Mouse (Mus musculus) liver, embryonic 16.5 days (tissue): ENCODE measurements at regions not wholly inside any gene's neighbourhood (a gene's known extent, or its start where the extent isn't known, plus 50 kb on each side); places are given as distances from the start of the nearest gene placed in this dataset.

ENCODE experiments used
- ATAC-seq: fragments of 200-750 bp; cut with Nextera tagmentation; 2 replicates; pipeline ENCODE4 v1.8.0; 2017; ENCODE audit warnings: low read depth, mild to moderate bottlenecking, moderate number of reproducible peaks, moderate library complexity
- H3K27ac ChIP-seq: fragments of 300-500 bp; sonication (generic); 2 replicates; pipeline ENCODE4 v1.5.1; 2014; ENCODE audit warnings: mild to moderate bottlenecking, low read length
- H3K27me3 ChIP-seq: fragments of 300-500 bp; sonication (generic); 2 replicates; pipeline ENCODE4 v1.6.1; 2014; ENCODE audit warnings: low read depth, low read length, mixed read lengths; ENCODE audit not compliant: control insufficient read depth, insufficient read depth
- H3K36me3 ChIP-seq: fragments of 300-500 bp; sonication (generic); 2 replicates; pipeline ENCODE4 v1.6.1; 2014; ENCODE audit warnings: mild to moderate bottlenecking; ENCODE audit not compliant: control insufficient read depth, insufficient read depth
- H3K4me1 ChIP-seq: fragments of 300-500 bp; sonication (generic); 2 replicates; pipeline ENCODE4 v1.6.1; 2014; ENCODE audit warnings: low read depth, low read length, mixed read lengths; ENCODE audit not compliant: control insufficient read depth
- H3K4me2 ChIP-seq: fragments of 300-500 bp; sonication (generic); 2 replicates; pipeline ENCODE4 v1.6.1; 2014; ENCODE audit warnings: low read depth, low read length, mixed read lengths
- H3K4me3 ChIP-seq: fragments of 300-500 bp; sonication (generic); 2 replicates; pipeline ENCODE4 v1.5.1; 2014; ENCODE audit warnings: low read depth, mild to moderate bottlenecking, low read length
- H3K9ac ChIP-seq: fragments of 300-500 bp; sonication (generic); 2 replicates; pipeline ENCODE4 v1.6.1; 2014; ENCODE audit warnings: low read depth, low read length
- H3K9me3 ChIP-seq: fragments of 300-500 bp; sonication (generic); replicated peaks from 2 replicates; pipeline ENCODE4 v1.6.1; 2016; ENCODE audit warnings: low read length; ENCODE audit not compliant: control insufficient read depth
- WGBS: fragments of 180-500 bp; shearing (Covaris S2); extraction: QIAGEN DNeasy Blood & Tissue Kit; methylation state at CpG from one replicate; pipeline ENCODE4 v1.1.7; 2014; ENCODE audit not compliant: insufficient replicate concordance; 5-methylcytosine and 5-hydroxymethylcytosine counted together

GRCm38 (mm10) chr13:111940275-111940674 is 131.5 kb upstream of the Map3k1 start:
- Histone ChIP-seq H3K9ac (peak overlapping the region; percentile 53), H3K36me3 (no peaks in the 10 kb centered on the region), H3K27ac (peak overlapping the region; percentile 96), H3K4me2 (peak overlapping the region; percentile 52), H3K4me1 (peaks cover 65% of the 10 kb centered on the region), H3K9me3 (no peaks in the 10 kb centered on the region), H3K27me3 (no peaks in the 10 kb centered on the region), H3K4me3 (no peak overlapping the region)
- 62% methylated on average over 4 of the region's 4 CpGs for WGBS
- ATAC-seq, result peak; percentile 40

GRCm38 (mm10) chr13:111940796-111941513 is 132.2 kb upstream of the Map3k1 start:
- Histone ChIP-seq H3K27ac (peak overlapping the region; percentile 96), H3K36me3 (no peaks in the 10 kb centered on the region), H3K4me2 (peak overlapping the region; percentile 52), H3K27me3 (no peaks in the 10 kb centered on the region), H3K4me1 (peaks cover 60% of the 10 kb centered on the region), H3K4me3 (no peak overlapping the region), H3K9me3 (no peaks in the 10 kb centered on the region), H3K9ac (peak overlapping the region; percentile 50)
- ATAC-seq, result peak; percentile 95
- WGBS, result 24% methylated on average over 6 of the region's 6 CpGs

DNA sequence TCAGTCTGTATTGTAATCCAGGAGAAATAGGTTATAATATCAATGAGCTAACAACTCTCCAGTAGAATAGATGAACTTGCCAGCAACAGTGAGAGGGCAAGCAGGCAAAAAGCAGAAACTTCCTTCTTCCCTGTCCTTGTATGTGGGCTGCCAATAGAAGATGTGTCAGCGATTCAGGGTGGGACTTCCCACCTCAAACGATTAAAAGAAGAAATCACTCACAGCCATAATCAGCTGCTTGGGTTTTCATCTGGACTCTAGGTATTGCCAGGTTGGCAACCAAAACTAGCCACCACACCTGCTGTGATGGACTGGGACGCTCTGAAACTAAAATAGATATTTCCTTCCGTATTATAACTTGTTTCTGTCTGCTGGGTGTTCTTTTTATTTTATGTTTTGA is 133.2 kb upstream of the Map3k1 start:
- no peaks in the 10 kb centered on the region for H3K36me3 ChIP-seq
- no peak overlapping the region for H3K4me2 ChIP-seq
- no peaks in the 10 kb centered on the region for H3K27me3 ChIP-seq
- H3K27ac ChIP-seq, result peak overlapping the region; percentile 96
- peak overlapping the region; percentile 50 for H3K9ac ChIP-seq
- peaks cover 50% of the 10 kb centered on the region for H3K4me1 ChIP-seq
- no peaks in the 10 kb centered on the region for H3K9me3 ChIP-seq
- 64% methylated on average over 4 of the region's 4 CpGs for WGBS
- no peak overlapping the region for H3K4me3 ChIP-seq
- ATAC-seq, result no peak

DNA sequence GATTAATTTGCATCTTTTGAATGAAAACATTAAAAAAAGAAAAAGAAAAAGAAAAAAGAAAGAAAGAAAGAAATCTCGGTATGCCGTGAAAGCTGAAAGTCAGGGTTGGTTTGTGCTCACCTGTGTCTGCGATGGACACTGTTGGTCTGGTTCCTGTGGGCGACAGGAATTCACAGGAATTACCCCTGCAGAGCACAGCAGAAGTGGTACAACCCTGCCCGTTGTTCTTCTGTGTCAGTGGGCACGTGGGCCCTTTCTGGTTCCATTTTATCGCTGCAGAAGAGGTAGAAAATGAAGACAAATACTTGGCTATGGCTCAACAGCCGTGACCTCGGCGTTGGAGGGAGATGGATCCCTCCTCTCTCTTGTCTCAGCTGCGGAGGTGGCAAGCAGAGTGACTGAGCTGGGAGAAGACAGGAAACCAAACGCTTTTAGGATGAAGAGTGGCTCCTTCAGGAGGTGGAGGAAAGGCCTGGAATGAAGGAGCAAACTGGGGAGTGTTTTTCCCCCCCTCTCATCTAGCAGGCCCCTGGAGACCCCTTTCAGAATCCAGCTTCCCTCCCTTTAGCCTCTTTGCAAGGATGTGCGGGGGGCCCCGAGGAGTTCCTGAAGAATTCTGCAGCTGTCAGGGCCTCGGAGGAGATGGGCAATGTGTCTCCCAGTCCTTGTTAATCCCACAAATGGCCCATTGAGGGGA is 134.7 kb upstream of the Map3k1 start:
- WGBS, result 61% methylated on average over 15 of the region's 15 CpGs
- ATAC-seq, result no peak
- H3K27me3 ChIP-seq, result no peaks in the 10 kb centered on the region
- no peak overlapping the region for H3K4me3 ChIP-seq
- no peak overlapping the region for H3K27ac ChIP-seq
- no peak overlapping the region for H3K4me2 ChIP-seq
- peaks cover 39% of the 10 kb centered on the region for H3K4me1 ChIP-seq
- no peaks in the 10 kb centered on the region for H3K36me3 ChIP-seq
- no peak overlapping the region for H3K9ac ChIP-seq
- H3K9me3 ChIP-seq, result no peaks in the 10 kb centered on the region

DNA sequence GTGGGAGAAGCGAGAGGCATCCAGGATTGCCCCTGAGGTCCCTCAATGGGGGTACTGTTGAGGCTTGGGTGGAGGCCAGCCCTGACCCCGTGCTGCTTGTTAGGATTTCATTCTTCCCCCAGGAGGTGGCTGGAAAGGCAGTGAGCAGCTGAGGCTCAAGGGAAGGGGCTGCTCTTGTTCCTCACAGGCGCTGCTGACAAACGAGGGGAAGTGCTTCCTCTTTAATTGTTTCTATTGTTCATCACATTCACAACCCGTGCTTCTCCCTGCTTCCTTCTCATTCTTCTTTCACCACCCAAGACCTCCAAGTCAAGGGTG is 135.3 kb upstream of the Map3k1 start:
- Histone ChIP-seq H3K9ac (no peak overlapping the region), H3K4me1 (peaks cover 35% of the 10 kb centered on the region), H3K4me3 (no peak overlapping the region), H3K4me2 (no peak overlapping the region), H3K9me3 (no peaks in the 10 kb centered on the region), H3K27ac (no peak overlapping the region), H3K36me3 (no peaks in the 10 kb centered on the region), H3K27me3 (no peaks in the 10 kb centered on the region)
- 22% methylated on average over 5 of the region's 5 CpGs for WGBS
- no peak for ATAC-seq

GRCm38 (mm10) chr13:111946271-111946670 is 137.5 kb upstream of the Map3k1 start:
- no peak for ATAC-seq
- H3K9ac ChIP-seq, result no peak overlapping the region
- H3K4me3 ChIP-seq, result no peak overlapping the region
- no peaks in the 10 kb centered on the region for H3K27me3 ChIP-seq
- no peaks in the 10 kb centered on the region for H3K9me3 ChIP-seq
- H3K4me1 ChIP-seq, result peaks cover 16% of the 10 kb centered on the region
- H3K36me3 ChIP-seq, result no peaks in the 10 kb centered on the region
- no peak overlapping the region for H3K4me2 ChIP-seq
- no peak overlapping the region for H3K27ac ChIP-seq
- WGBS, result 70% methylated on average over 4 of the region's 4 CpGs

GRCm38 (mm10) chr13:111946811-111947210 is 138.0 kb upstream of the Map3k1 start:
- ATAC-seq, result no peak
- H3K27me3 ChIP-seq, result no peaks in the 10 kb centered on the region
- WGBS, result 83% methylated on average over 8 of the region's 8 CpGs
- H3K9me3 ChIP-seq, result no peaks in the 10 kb centered on the region
- no peak overlapping the region for H3K27ac ChIP-seq
- no peak overlapping the region for H3K9ac ChIP-seq
- H3K4me2 ChIP-seq, result no peak overlapping the region
- H3K4me1 ChIP-seq, result peaks cover 11% of the 10 kb centered on the region
- H3K4me3 ChIP-seq, result no peak overlapping the region
- no peaks in the 10 kb centered on the region for H3K36me3 ChIP-seq

DNA sequence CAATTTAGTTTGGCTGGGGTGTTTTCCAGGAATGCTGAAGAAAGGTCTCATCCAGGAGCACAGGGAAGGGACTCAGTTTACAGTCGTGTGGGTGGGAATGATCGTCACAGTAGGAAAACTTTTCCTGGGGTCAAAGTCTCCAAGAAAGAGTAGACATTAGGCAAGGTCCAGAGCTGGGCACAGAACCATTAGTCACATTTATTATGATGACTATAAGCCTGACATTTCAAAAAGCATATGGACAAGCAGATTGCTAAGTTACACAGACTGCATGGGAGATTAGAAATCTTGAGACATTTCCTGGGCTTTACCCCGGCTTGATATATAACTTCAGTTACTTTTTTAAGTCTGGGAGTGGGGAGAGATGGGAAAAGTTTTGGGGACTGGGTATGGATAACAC is 139.6 kb upstream of the Map3k1 start:
- ATAC-seq, result no peak
- Histone ChIP-seq H3K9ac (no peak overlapping the region), H3K4me3 (no peak overlapping the region), H3K9me3 (no peaks in the 10 kb centered on the region), H3K27ac (no peak overlapping the region), H3K4me2 (no peak overlapping the region), H3K27me3 (no peaks in the 10 kb centered on the region), H3K36me3 (no peaks in the 10 kb centered on the region), H3K4me1 (peaks cover 7% of the 10 kb centered on the region)
- 53% methylated on average over 3 of the region's 3 CpGs for WGBS

GRCm38 (mm10) chr13:111950042-111950441 is 141.2 kb upstream of the Map3k1 start:
- H3K4me2 ChIP-seq, result no peak overlapping the region
- H3K4me1 ChIP-seq, result peaks cover 10% of the 10 kb centered on the region
- no peaks in the 10 kb centered on the region for H3K36me3 ChIP-seq
- no peak overlapping the region for H3K9ac ChIP-seq
- no peak overlapping the region for H3K27ac ChIP-seq
- no peaks in the 10 kb centered on the region for H3K27me3 ChIP-seq
- ATAC-seq, result no peak
- H3K9me3 ChIP-seq, result no peaks in the 10 kb centered on the region
- H3K4me3 ChIP-seq, result no peak overlapping the region
- 90% methylated on average over 1 of the region's 1 CpGs for WGBS
